Mouse (Mus musculus) CH12.LX (cell line): Measurements from ENCODE around the gene Rab5if. TPM values are rescaled to one million over a fixed set of nuclear protein-coding genes. Genes with fewer than 3 reads are reported as not detected.

Source experiments
- DNase-seq: peaks from one replicate; pipeline ENCODE4 v3.0.0-alpha.2; 2013; ENCODE audit errors: extremely low read depth
- H3K27ac ChIP-seq: 2 replicates; pipeline ENCODE4 v1.5.1; 2012; ENCODE audit warnings: low read depth, mild to moderate bottlenecking, control low read depth, moderate library complexity; ENCODE audit not compliant: insufficient read depth
- H3K27me3 ChIP-seq: replicated peaks from 2 replicates; pipeline ENCODE3; 2012; ENCODE audit warnings: inconsistent platforms
- H3K36me3 ChIP-seq, 2 experiments: replicated peaks in 1 of 2; 2 replicates each; pipeline versions ENCODE3 to v1.6.1; 2012; ENCODE audit warnings: inconsistent platforms in 1 of 2, low read length in 1 of 2, mild to moderate bottlenecking in 1 of 2, mixed read lengths in 1 of 2, moderate library complexity in 1 of 2; ENCODE audit not compliant: control insufficient read depth in 1 of 2, insufficient read depth in 1 of 2
- H3K4me1 ChIP-seq, 2 experiments: 2 replicates each; pipeline ENCODE4 v1.6.1; 2012; ENCODE audit warnings: inconsistent platforms in 1 of 2, moderate library complexity in 1 of 2; ENCODE audit not compliant: insufficient read depth in 2 of 2, control insufficient read depth in 1 of 2
- H3K4me2 ChIP-seq: 2 replicates; pipeline ENCODE4 v1.6.1; 2012; ENCODE audit warnings: low read depth, mild to moderate bottlenecking, control low read depth; ENCODE audit not compliant: poor library complexity, insufficient read depth, severe bottlenecking
- H3K4me3 ChIP-seq, 3 experiments: fragments of 150-350 bp in 1 of 3; sonication (generic) in 1 of 3; replicated peaks in 1 of 3; 2 replicates each; pipeline versions ENCODE3 to v1.5.1; 2011 to 2012; ENCODE audit warnings: low read depth in 2 of 3, low read length in 2 of 3, mild to moderate bottlenecking in 2 of 3, moderate library complexity in 2 of 3, control low read depth in 1 of 3, improper control_type of control experiment in 1 of 3, inconsistent platforms in 1 of 3, mixed read lengths in 1 of 3; ENCODE audit not compliant: poor library complexity in 1 of 3
- H3K79me2 ChIP-seq: replicated peaks from 2 replicates; pipeline ENCODE4 v1.6.1; 2012; ENCODE audit warnings: mild to moderate bottlenecking, moderate library complexity; ENCODE audit not compliant: control insufficient read depth, poor library complexity, insufficient read depth, severe bottlenecking; ENCODE audit errors: extremely low read depth
- H3K9ac ChIP-seq: 2 replicates; pipeline ENCODE4 v1.6.1; 2012; ENCODE audit warnings: low read depth, mild to moderate bottlenecking, control low read depth, moderate library complexity; ENCODE audit not compliant: insufficient read depth
- H3K9me3 ChIP-seq: replicated peaks from 2 replicates; pipeline ENCODE3; 2012; ENCODE audit warnings: low read length, inconsistent platforms, mixed read lengths
- CHD1 ChIP-seq: IDR thresholded peaks from 2 replicates; pipeline ENCODE4 v1.6.1; 2012; ENCODE audit warnings: low read depth, low read length, improper control_type of control experiment, inconsistent platforms
- CHD2 ChIP-seq: IDR thresholded peaks from 2 replicates; pipeline ENCODE4 v1.6.1; 2011; ENCODE audit warnings: low read length, improper control_type of control experiment
- CTCF ChIP-seq, 2 experiments: IDR thresholded peaks in 1 of 2; conservative IDR thresholded peaks in 1 of 2; 2 replicates each; pipeline ENCODE4 v1.5.1; 2011 to 2012; ENCODE audit warnings: low read depth in 2 of 2, low read length in 2 of 2, improper control_type of control experiment in 1 of 2, inconsistent platforms in 1 of 2, mild to moderate bottlenecking in 1 of 2, moderate library complexity in 1 of 2
- E2F4 ChIP-seq: IDR thresholded peaks from 2 replicates; pipeline ENCODE4 v1.6.1; 2011; ENCODE audit warnings: low read depth, low read length, improper control_type of control experiment; ENCODE audit not compliant: insufficient replicate concordance
- ELF1 ChIP-seq: IDR thresholded peaks from 2 replicates; pipeline ENCODE4 v1.6.1; 2014; ENCODE audit warnings: low read depth, mild to moderate bottlenecking, inconsistent platforms, low read length, improper control_type of control experiment
- EP300 ChIP-seq: IDR thresholded peaks from 2 replicates; pipeline ENCODE4 v1.6.1; 2011; ENCODE audit warnings: low read length, improper control_type of control experiment
- ETS1 ChIP-seq: conservative IDR thresholded peaks from 2 replicates; pipeline ENCODE4 v1.6.1; 2012; ENCODE audit warnings: low read depth, mild to moderate bottlenecking, inconsistent platforms, low read length, improper control_type of control experiment, moderate library complexity
- HCFC1 ChIP-seq: IDR thresholded peaks from 2 replicates; pipeline ENCODE4 v1.6.1; 2012; ENCODE audit warnings: low read depth, mild to moderate bottlenecking, inconsistent platforms, low read length, improper control_type of control experiment
- MAFK ChIP-seq: IDR thresholded peaks from 2 replicates; pipeline ENCODE4 v1.6.1; 2011; ENCODE audit warnings: low read length, improper control_type of control experiment; ENCODE audit not compliant: insufficient replicate concordance
- MAX ChIP-seq: IDR thresholded peaks from 2 replicates; pipeline ENCODE4 v1.6.1; 2011; ENCODE audit warnings: low read length, improper control_type of control experiment
- MAZ ChIP-seq: IDR thresholded peaks from 2 replicates; pipeline ENCODE4 v1.6.1; 2012; ENCODE audit warnings: low read depth, mild to moderate bottlenecking, inconsistent platforms, low read length, improper control_type of control experiment, moderate library complexity
- MYC ChIP-seq: IDR thresholded peaks from 2 replicates; pipeline ENCODE4 v1.6.1; 2011; ENCODE audit warnings: low read depth, mild to moderate bottlenecking, improper control_type of control experiment, low read length
- POLR2AphosphoS2 ChIP-seq: IDR thresholded peaks from 2 replicates; pipeline ENCODE4 v1.6.1; 2011; ENCODE audit warnings: low read depth, low read length, improper control_type of control experiment
- RAD21 ChIP-seq: IDR thresholded peaks from 2 replicates; pipeline ENCODE4 v1.6.1; 2011; ENCODE audit warnings: low read depth, mild to moderate bottlenecking, low read length, improper control_type of control experiment, moderate library complexity
- RCOR1 ChIP-seq: conservative IDR thresholded peaks from 2 replicates; pipeline ENCODE4 v1.6.1; 2012; ENCODE audit warnings: low read depth, mild to moderate bottlenecking, inconsistent platforms, low read length, improper control_type of control experiment
- SMC3 ChIP-seq: IDR thresholded peaks from 2 replicates; pipeline ENCODE4 v1.6.1; 2011; ENCODE audit warnings: low read depth, low read length, improper control_type of control experiment
- TCF12 ChIP-seq: IDR thresholded peaks from 2 replicates; pipeline ENCODE4 v1.6.1; 2014; ENCODE audit warnings: low read depth, mild to moderate bottlenecking, inconsistent platforms, low read length, improper control_type of control experiment
- USF2 ChIP-seq: conservative IDR thresholded peaks from 2 replicates; pipeline ENCODE4 v1.6.1; 2011; ENCODE audit warnings: low read depth, low read length, improper control_type of control experiment
- ZKSCAN1 ChIP-seq: IDR thresholded peaks from 2 replicates; pipeline ENCODE4 v1.6.1; 2012; ENCODE audit warnings: low read depth, inconsistent platforms, low read length, improper control_type of control experiment, borderline replicate concordance
- ZMIZ1 ChIP-seq: IDR thresholded peaks from 2 replicates; pipeline ENCODE4 v1.6.1; 2012; ENCODE audit warnings: low read depth, mild to moderate bottlenecking, inconsistent platforms, low read length, improper control_type of control experiment
- ZNF384 ChIP-seq: IDR thresholded peaks from 2 replicates; pipeline ENCODE4 v1.6.1; 2012; ENCODE audit warnings: low read depth, low read length, improper control_type of control experiment, inconsistent platforms
- dilution Hi-C: fragments of 300-500 bp; cut with MboI; formaldehyde crosslinking; loops from 2 replicates; pipeline ENCODE4 v1.14.3; 2020; ENCODE audit warnings: low sequenced_read_pairs; ENCODE audit not compliant: extremely low pct_unique_long_range_greater_than_20kb, extremely low pct_ligation_motif_present
- in situ Hi-C: fragments of 300-500 bp; cut with MboI; formaldehyde crosslinking; loops from 3 replicates; pipeline ENCODE4 v1.14.3; 2019; ENCODE audit warnings: low sequenced_read_pairs, low pct_ligation_motif_present, low pct_unique_long_range_greater_than_20kb, mixed read lengths
- polyA plus RNA-seq: library from polyadenylated mRNA; unstranded; fragments of >175 nt; gene quantifications from 2 replicates; pipeline ENCODE4 v1.2.1, GENCODE M21; 2012; ENCODE audit warnings: low read depth; ENCODE audit not compliant: insufficient read length
- total RNA-seq, 2 experiments: library from RNA; depleted of rRNA; stranded (reverse); fragments of 300-350 nt in 1 of 2; fragments of >200 nt in 1 of 2; gene quantifications; 2 replicates each; pipeline ENCODE4 v1.2.3; 2012 to 2014

Gene Rab5if
- total and polyA plus RNA-seq, 3 experiments = 111 to 205 (median 186) TPM

DNA sequence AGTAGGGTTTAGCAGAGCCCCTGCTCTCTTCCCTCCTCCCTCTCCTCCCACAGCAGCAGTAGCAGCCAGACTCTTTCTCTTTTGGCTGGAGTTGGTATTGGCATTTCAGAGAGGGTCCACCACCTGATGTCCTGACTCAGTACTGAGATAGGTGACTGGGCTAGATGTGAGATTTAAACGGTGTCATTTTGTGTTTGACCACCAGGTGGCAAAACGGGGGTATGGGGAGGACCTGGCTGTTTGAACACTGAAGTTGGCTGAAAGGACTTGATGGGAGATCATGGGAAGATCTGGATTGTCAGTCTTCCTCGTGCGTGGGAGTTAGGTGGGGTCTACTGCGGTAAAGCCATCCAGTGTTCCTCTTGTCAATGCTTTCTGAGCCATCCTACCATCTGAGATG is 10.7 kb downstream of the Rab5if start:
- peak; percentile 71 for DNase-seq
- H3K36me3 ChIP-seq = peaks cover 41 to 73% of the 10 kb centered on the region in 2 experiments
- H3K4me2 ChIP-seq = no peak overlapping the region
- no peak for TF ChIP-seq ZKSCAN1
- TF ChIP-seq CTCF (conservative IDR thresholded peaks at IDR 0.05 in 1 of 2, IDR thresholded peaks at IDR 0.05 in 1 of 2; ENCODE audit: low read depth in 2 of 2, low read length in 2 of 2) = peak; percentile 44 to 82
- no peak for TF ChIP-seq ETS1
- peak; percentile 60 for TF ChIP-seq RAD21
- 0 out of 2 replicates have a peak, but pooled peaks have one; percentile 41 for TF ChIP-seq MAZ
- TF ChIP-seq MYC = no peak
- TF ChIP-seq POLR2AphosphoS2 = no peak
- peak; percentile 89 for TF ChIP-seq SMC3
- no peak for TF ChIP-seq E2F4
- TF ChIP-seq CHD1 = no peak
- no peak for TF ChIP-seq USF2
- TF ChIP-seq ZNF384 = no peak
- no peaks in the 10 kb centered on the region for H3K27me3 ChIP-seq
- H3K9me3 ChIP-seq = no peaks in the 10 kb centered on the region
- in situ Hi-C loops = no loop called here
- H3K4me1 ChIP-seq = peaks cover 4 to 21% of the 10 kb centered on the region in 2 experiments; a peak in 3 of 4 replicates
- 0 out of 2 replicates have a peak, but pooled peaks cover 4% of the 10 kb centered on the region for H3K79me2 ChIP-seq
- H3K9ac ChIP-seq = no peak overlapping the region
- no peak overlapping the region for H3K4me3 ChIP-seq
- dilution Hi-C loops = no loop called here
- H3K27ac ChIP-seq = no peak overlapping the region

DNA sequence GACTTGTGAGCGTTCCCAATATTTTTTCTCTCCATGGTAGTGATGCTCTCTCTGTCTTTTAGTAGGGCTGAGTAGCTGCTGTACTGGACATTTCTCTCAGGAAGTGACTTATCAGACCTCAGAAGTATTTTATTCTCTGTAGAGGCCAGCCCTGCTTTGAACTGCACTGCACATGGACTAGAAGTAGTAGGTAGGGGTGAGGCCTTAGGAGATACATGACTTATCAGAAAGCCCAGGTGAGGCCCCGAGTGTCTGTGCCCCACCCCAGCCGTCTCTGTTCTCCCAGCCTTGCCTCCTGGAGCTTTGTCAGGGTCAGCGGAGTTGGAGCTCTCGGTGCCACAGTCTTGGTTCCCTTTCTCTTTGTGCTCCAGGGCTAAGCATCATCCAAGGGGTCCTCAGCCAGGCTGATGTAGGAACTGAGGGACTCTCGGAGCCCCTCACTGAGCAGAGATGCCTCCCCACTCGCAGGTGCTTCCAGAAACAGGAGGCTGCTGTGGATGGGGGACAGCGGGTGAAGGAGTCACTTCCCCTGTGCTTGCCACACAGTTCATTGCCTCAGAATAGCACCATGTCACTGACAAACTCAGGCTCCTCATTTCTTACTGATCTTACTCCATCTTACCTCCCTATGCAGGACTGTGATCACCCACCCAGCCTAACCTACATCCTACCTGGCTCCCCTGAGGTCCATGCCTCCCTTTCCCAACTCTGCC is 11.3 kb downstream of the Rab5if start:
- Histone ChIP-seq H3K9ac (no peak overlapping the region), H3K36me3 (peaks cover 41 to 68% of the 10 kb centered on the region in 2 experiments), H3K4me3 (no peak overlapping the region), H3K4me1 (peaks cover 4 to 21% of the 10 kb centered on the region in 2 experiments; a peak in 3 of 4 replicates), H3K79me2 (no peaks in the 10 kb centered on the region), H3K4me2 (no peak overlapping the region), H3K27me3 (no peaks in the 10 kb centered on the region), H3K9me3 (no peaks in the 10 kb centered on the region), H3K27ac (no peak overlapping the region)
- TF ChIP-seq ELF1 (no peak), MAZ (no peak), MAX (no peak), CTCF (conservative IDR thresholded peaks at IDR 0.05 in 1 of 2, IDR thresholded peaks at IDR 0.05 in 1 of 2; ENCODE audit: low read depth in 2 of 2, low read length in 2 of 2) (no peak), POLR2AphosphoS2 (no peak), RCOR1 (no peak), TCF12 (no peak), HCFC1 (no peak), MAFK (no peak), CHD2 (no peak), EP300 (no peak), RAD21 (no peak), CHD1 (no peak), ZMIZ1 (no peak)
- dilution Hi-C loops = no loop called here
- in situ Hi-C loops = no loop called here
- no peak for DNase-seq
